Mouse (Mus musculus): Measurements from ENCODE around the gene Zfp626. TPM values are rescaled to one million over a fixed set of nuclear protein-coding genes. Genes with fewer than 3 reads are reported as not detected.

The Zfp626 gene
- polyA plus RNA-seq, 1 experiment: 1.1 TPM

GRCm38 (mm10) chr7:27818526-27819110 is 11.6 kb downstream of the Zfp626 start:
- Histone ChIP-seq H3K4me1 (ENCODE audit: control insufficient read depth, insufficient read depth, low read length) (no peaks in the 10 kb centered on the region), H3K4me3 (replicated peaks; ENCODE audit: extremely low read depth, low read depth, low read length) (no peak overlapping the region)
- no peak for DNase-seq
- no peak for TF ChIP-seq CTCF (IDR thresholded peaks at IDR 0.05; ENCODE audit: insufficient read depth, low read length)
- 96% methylated on average over 7 of the region's 7 CpGs for WGBS

DNA sequence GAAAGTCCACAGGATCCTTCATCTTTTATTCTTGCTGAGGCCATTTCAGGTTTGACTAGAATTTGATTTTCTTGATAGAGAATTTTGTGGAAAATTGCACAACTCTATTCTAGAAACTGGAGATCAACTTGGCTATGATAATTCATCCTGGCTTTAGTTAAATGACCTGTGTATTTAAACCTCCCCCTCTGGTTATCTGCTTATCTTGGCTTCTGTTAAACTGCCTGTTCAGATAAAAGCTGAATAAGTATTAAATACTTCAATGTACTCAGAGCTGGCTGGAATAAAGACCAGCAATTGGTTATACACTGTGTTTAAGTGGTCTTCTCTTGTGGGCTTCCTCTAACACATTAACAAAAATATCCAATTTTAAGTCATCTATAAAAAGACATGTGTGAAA is 15.6 kb downstream of the Zfp626 start:
- no peaks in the 10 kb centered on the region for H3K4me1 ChIP-seq (ENCODE audit: control insufficient read depth, insufficient read depth, low read length)
- TF ChIP-seq POLR2A (IDR thresholded peaks at IDR 0.05; ENCODE audit: borderline replicate concordance, extremely low read depth, low read depth, low read length) (no peak), CTCF (IDR thresholded peaks at IDR 0.05; ENCODE audit: insufficient read depth, low read length) (no peak)
- DNase-seq: no peak

DNA sequence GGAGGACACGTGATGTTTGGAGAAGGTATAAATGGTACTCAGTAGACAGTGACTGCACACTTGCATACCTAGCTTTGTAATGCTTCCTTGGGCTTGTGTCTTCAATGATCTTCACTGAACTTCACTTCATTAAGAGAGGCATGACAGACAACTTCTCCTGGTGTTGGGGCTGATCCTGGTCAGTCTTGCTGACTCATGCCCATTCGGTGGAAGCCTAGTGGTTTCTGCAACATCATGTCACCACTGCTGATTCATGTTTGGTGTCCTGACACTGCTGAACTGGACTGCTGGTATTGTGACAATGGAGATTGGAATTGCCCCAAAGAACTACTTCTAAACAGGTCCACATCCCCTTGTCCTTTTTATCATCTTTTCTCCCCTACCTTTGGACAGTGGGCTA is 27.1 kb downstream of the Zfp626 start:
- no peak overlapping the region for H3K4me3 ChIP-seq (replicated peaks; ENCODE audit: extremely low read depth, low read depth, low read length)
- 90% methylated on average over 2 of the region's 2 CpGs for WGBS
- no peak for TF ChIP-seq POLR2A (IDR thresholded peaks at IDR 0.05; ENCODE audit: borderline replicate concordance, extremely low read depth, low read depth, low read length)
- TF ChIP-seq CTCF (IDR thresholded peaks at IDR 0.05; ENCODE audit: insufficient read depth, low read length): no peak
- peaks cover 3% of the 10 kb centered on the region; the same call in 1 of the 2 replicates for H3K4me1 ChIP-seq (ENCODE audit: control insufficient read depth, insufficient read depth, low read length)
- no peak for DNase-seq

More for the DNA sequence above, 15.6 kb downstream of the Zfp626 start:
- no peak overlapping the region for H3K4me3 ChIP-seq (replicated peaks; ENCODE audit: extremely low read depth, low read depth, low read length)

DNA sequence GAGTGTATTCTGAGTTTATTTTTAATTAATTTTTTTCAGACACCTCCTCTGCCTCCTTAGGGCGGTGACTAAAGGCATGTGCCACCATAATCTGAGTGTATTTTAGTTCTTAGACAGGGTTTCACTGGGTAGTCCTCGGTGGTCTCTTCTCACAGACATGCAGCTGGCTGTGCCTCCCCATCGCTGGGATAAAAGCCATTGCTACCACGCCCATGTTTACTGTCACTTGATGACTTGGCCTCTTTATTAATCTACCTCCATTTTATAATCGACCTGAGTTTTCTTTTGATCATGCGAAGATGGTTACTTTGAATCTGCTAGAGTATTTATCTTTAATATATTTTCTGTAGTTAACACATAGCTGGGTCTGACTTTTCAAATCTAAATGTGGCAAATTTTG is 30.9 kb downstream of the Zfp626 start:
- Histone ChIP-seq H3K4me3 (replicated peaks; ENCODE audit: extremely low read depth, low read depth, low read length) (peak overlapping the region; percentile 74), H3K4me1 (ENCODE audit: control insufficient read depth, insufficient read depth, low read length) (peaks cover 5% of the 10 kb centered on the region; the same call in 1 of the 2 replicates)
- TF ChIP-seq CTCF (IDR thresholded peaks at IDR 0.05; ENCODE audit: insufficient read depth, low read length): no peak
- no peak for TF ChIP-seq POLR2A (IDR thresholded peaks at IDR 0.05; ENCODE audit: borderline replicate concordance, extremely low read depth, low read depth, low read length)
- DNase-seq: no peak
- WGBS: 22% methylated on average over 6 of the region's 6 CpGs

DNA sequence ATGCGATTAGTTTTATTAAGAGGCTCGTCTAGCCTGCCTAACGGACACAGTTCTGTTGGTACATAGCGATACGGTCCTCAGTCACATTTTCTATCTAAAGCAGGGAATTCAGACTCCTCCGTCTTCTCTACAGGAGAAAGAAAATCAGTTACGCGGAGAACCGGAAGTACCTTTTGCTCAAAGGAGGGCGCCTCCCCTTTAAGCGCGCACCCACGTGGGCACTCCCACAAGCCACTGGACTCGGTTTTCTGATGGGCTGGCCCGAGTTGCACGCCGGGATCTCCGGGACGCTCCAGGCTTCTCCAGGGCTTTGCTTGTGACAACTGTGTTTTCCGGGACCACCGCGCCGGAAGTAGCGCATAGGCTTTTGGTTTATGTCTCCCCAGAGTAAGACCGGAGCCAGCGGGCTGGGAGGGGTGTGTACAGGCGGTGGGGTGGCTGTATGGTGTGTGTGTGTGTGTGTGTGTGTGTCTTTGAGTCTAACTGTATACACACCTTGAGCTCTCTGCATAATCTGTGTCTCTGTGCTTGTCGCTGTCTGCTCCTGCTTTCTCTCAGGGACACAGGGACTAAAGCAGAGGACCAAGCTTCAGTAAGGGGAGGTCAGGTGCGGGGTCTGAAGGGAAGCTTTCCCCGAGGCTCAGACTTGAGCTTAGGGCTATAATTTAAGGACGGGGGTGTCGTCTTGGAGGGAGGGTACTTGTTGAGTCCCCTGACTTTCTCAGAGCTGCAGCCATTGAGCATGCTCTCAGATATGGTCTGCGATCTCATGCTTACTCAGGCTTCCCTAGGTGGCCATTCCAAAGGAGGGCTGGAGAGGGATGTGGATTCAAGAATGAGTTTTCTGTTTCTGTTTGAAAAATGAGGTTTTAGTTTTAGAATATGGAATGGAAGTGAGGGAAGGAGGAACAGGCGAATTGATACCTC is 31.6 kb downstream of the Zfp626 start, which contains the start of gene Zfp59:
Gene Zfp59, plus strand, starts transcription at position 285 of the 927 bp plus-strand sequence.
- TF ChIP-seq CTCF (IDR thresholded peaks at IDR 0.05; ENCODE audit: insufficient read depth, low read length) (no peak), POLR2A (IDR thresholded peaks at IDR 0.05; ENCODE audit: borderline replicate concordance, extremely low read depth, low read depth, low read length) (0 out of 2 replicates have a peak, but pooled peaks have one; percentile 41)
- H3K4me1 ChIP-seq (ENCODE audit: control insufficient read depth, insufficient read depth, low read length): peaks cover 5% of the 10 kb centered on the region; the same call in 1 of the 2 replicates
- peak; percentile 81 for DNase-seq
- WGBS: 3% methylated on average over 34 of the region's 34 CpGs
- H3K4me3 ChIP-seq (replicated peaks; ENCODE audit: extremely low read depth, low read depth, low read length): peak within 1 kb of the TSS; percentile 74

GRCm38 (mm10) chr7:27839596-27839995 is 32.6 kb downstream of the Zfp626 start:
- TF ChIP-seq POLR2A (IDR thresholded peaks at IDR 0.05; ENCODE audit: borderline replicate concordance, extremely low read depth, low read depth, low read length) (no peak), CTCF (IDR thresholded peaks at IDR 0.05; ENCODE audit: insufficient read depth, low read length) (no peak)
- 93% methylated on average over 7 of the region's 7 CpGs for WGBS
- no peak for DNase-seq
- Histone ChIP-seq H3K4me1 (ENCODE audit: control insufficient read depth, insufficient read depth, low read length) (peaks cover 5% of the 10 kb centered on the region; the same call in 1 of the 2 replicates), H3K4me3 (replicated peaks; ENCODE audit: extremely low read depth, low read depth, low read length) (no peak overlapping the region)

GRCm38 (mm10) chr7:27840104-27840503 is 33.1 kb downstream of the Zfp626 start:
- no peak for TF ChIP-seq CTCF (IDR thresholded peaks at IDR 0.05; ENCODE audit: insufficient read depth, low read length)
- TF ChIP-seq POLR2A (IDR thresholded peaks at IDR 0.05; ENCODE audit: borderline replicate concordance, extremely low read depth, low read depth, low read length): no peak
- Histone ChIP-seq H3K4me3 (replicated peaks; ENCODE audit: extremely low read depth, low read depth, low read length) (no peak overlapping the region), H3K4me1 (ENCODE audit: control insufficient read depth, insufficient read depth, low read length) (peaks cover 5% of the 10 kb centered on the region; the same call in 1 of the 2 replicates)
- no peak for DNase-seq
- WGBS: 61% methylated on average over 6 of the region's 6 CpGs

GRCm38 (mm10) chr7:27857227-27857626 is 50.2 kb downstream of the Zfp626 start, which contains the start of gene Zfp607a:
TSS of gene Zfp607a (plus strand) at chr7:27857527.
- Histone ChIP-seq H3K4me3 (replicated peaks; ENCODE audit: extremely low read depth, low read depth, low read length) (no peak within 1 kb of the TSS), H3K4me1 (ENCODE audit: control insufficient read depth, insufficient read depth, low read length) (peaks cover 5% of the 10 kb centered on the region)
- DNase-seq: no peak
- 94% methylated on average over 1 of the region's 1 CpGs for WGBS
- no peak for TF ChIP-seq CTCF (IDR thresholded peaks at IDR 0.05; ENCODE audit: insufficient read depth, low read length)
- no peak for TF ChIP-seq POLR2A (IDR thresholded peaks at IDR 0.05; ENCODE audit: borderline replicate concordance, extremely low read depth, low read depth, low read length)

DNA sequence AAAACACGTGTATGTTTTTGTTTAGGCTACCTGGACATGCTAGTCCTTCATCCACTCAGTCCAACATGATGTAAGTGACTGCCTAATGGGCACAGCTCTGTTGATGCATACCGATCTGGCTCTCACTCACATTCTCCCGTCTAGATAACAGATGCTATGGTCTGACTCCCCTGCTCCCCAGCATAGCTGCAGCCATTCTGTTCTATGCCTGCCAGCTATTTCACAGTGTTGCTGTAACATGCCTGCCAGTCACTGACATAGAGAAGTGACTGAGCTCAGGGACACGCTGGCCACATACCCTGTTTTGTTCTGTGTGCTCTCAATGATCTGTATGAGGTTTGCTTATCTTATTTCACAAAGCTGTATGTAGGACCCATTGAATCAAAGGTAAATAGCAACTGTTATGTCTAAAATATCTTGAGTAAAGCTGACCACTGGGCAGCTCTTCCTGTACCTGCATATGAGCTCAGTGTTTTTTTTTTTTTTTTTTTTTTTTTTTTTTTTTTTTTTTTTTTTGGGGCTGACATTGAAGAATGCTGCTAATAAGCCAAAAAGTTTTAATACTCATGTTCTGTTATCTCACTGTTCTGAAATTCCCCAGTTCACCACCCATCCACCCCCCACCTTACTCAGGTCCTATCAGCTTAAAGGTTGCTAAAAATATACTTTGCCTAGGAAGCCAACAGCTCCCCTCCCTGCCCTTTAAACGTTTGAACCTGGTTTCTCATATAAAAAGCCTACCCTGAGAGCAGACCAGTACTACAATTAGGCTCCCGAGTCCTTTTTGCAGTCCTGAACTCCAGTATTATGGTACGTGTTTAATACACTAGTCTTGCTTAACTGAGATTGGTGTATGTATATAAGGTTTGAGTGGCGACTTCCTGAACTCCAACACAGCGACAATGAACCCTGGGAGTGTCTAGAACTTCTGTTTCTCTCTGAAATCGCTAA is 52.6 kb downstream of the Zfp626 start:
- DNase-seq: no peak
- no peak for TF ChIP-seq POLR2A (IDR thresholded peaks at IDR 0.05; ENCODE audit: borderline replicate concordance, extremely low read depth, low read depth, low read length)
- TF ChIP-seq CTCF (IDR thresholded peaks at IDR 0.05; ENCODE audit: insufficient read depth, low read length): no peak
- 18% methylated on average over 10 of the region's 10 CpGs for WGBS
- peak overlapping the region; percentile 72 for H3K4me3 ChIP-seq (replicated peaks; ENCODE audit: extremely low read depth, low read depth, low read length)
- H3K4me1 ChIP-seq (ENCODE audit: control insufficient read depth, insufficient read depth, low read length): peaks cover 5% of the 10 kb centered on the region

Measured in lung, adult 2 months (tissue).